Mouse (Mus musculus) embryonic facial prominence, embryonic 14.5 days (tissue): ENCODE results near the gene Twnk. TPM values are rescaled to one million over a fixed set of nuclear protein-coding genes. Genes with fewer than 3 reads are reported as not detected.
A peak's percentile ranks its signal among the peaks of the same experiment; 100 is the strongest.

ENCODE experiments used
- ATAC-seq: fragments of 200-750 bp; cut with Nextera tagmentation; 2 replicates; pipeline ENCODE4 v1.8.0; 2017; ENCODE audit warnings: low read depth, moderate number of reproducible peaks, moderate TSS enrichment
- DNase-seq: peaks from one replicate; pipeline ENCODE4 v3.0.0-alpha.2; 2015; ENCODE audit warnings: low spot score
- H3K27ac ChIP-seq: fragments of 300-500 bp; sonication (generic); replicated peaks from 2 replicates; pipeline ENCODE4 v1.5.1; 2014; ENCODE audit warnings: low read depth, mild to moderate bottlenecking, low read length, moderate library complexity
- H3K27me3 ChIP-seq: fragments of 300-500 bp; sonication (generic); replicated peaks from 2 replicates; pipeline ENCODE4 v1.6.1; 2014; ENCODE audit warnings: low read length; ENCODE audit not compliant: control insufficient read depth, insufficient read depth
- H3K36me3 ChIP-seq: fragments of 300-500 bp; sonication (generic); 2 replicates; pipeline ENCODE4 v1.6.1; 2014; ENCODE audit warnings: low read length, mixed read lengths; ENCODE audit not compliant: control insufficient read depth, insufficient read depth
- H3K4me1 ChIP-seq: fragments of 300-500 bp; sonication (generic); 2 replicates; pipeline ENCODE4 v1.6.1; 2014; ENCODE audit warnings: antibody characterized with exemption, low read length; ENCODE audit not compliant: control insufficient read depth, insufficient read depth
- H3K4me2 ChIP-seq: fragments of 300-500 bp; sonication (generic); 2 replicates; pipeline ENCODE4 v1.6.1; 2014; ENCODE audit warnings: low read depth, mild to moderate bottlenecking, low read length, moderate library complexity, mixed read lengths
- H3K4me3 ChIP-seq: fragments of 300-500 bp; sonication (generic); 2 replicates; pipeline ENCODE4 v1.5.1; 2014; ENCODE audit warnings: low read depth, mild to moderate bottlenecking, low read length
- H3K9ac ChIP-seq: fragments of 300-500 bp; sonication (generic); 2 replicates; pipeline ENCODE4 v1.6.1; 2014; ENCODE audit warnings: low read depth, mild to moderate bottlenecking, low read length, moderate library complexity, mixed read lengths
- H3K9me3 ChIP-seq: fragments of 300-500 bp; sonication (generic); 2 replicates; pipeline ENCODE4 v1.6.1; 2016; ENCODE audit warnings: low read length; ENCODE audit not compliant: control insufficient read depth
- WGBS: fragments of 180-500 bp; shearing (Covaris S2); extraction: QIAGEN DNeasy Blood & Tissue Kit; methylation state at CpG from one replicate; pipeline ENCODE4 v1.1.7; 2014; 5-methylcytosine and 5-hydroxymethylcytosine counted together
- polyA plus RNA-seq: library from polyadenylated mRNA; unstranded; fragments of >200 nt; fragmentation: Nextera tagmentation; extraction: Ambion mirVana; gene quantifications from 2 replicates; pipeline ENCODE4 v1.2.1, GENCODE M21; 2014

The Twnk gene
- polyA plus RNA-seq, 1 experiment from 2014 or later, result 10.5 TPM

GRCm38 (mm10) chr19:45016341-45017215 lies 11.1 kb downstream of the Twnk start:
- DNase-seq, result peak; percentile 96
- no peaks in the 10 kb centered on the region for H3K27me3 ChIP-seq
- peaks cover 6% of the 10 kb centered on the region; the same call in 1 of the 2 replicates for H3K36me3 ChIP-seq
- peaks cover 39% of the 10 kb centered on the region for H3K4me1 ChIP-seq
- H3K9ac ChIP-seq, result peak overlapping the region; percentile 87
- H3K4me3 ChIP-seq, result peak overlapping the region; percentile 63
- 1% methylated on average over 17 of the region's 18 CpGs for WGBS
- no peaks in the 10 kb centered on the region for H3K9me3 ChIP-seq
- peak; percentile 58 for ATAC-seq
- peak overlapping the region; percentile 70 for H3K4me2 ChIP-seq
- H3K27ac ChIP-seq, result peak overlapping the region; percentile 99

- ATAC-seq, result peak; percentile 41
- 1% methylated on average over 7 of the region's 27 CpGs for WGBS
These were observed 11.8 kb downstream of the Twnk start for GRCm38 (mm10) chr19:45017216-45017771.

GRCm38 (mm10) chr19:45017909-45018308 lies 12.4 kb downstream of the Twnk start:
- ATAC-seq (peak; percentile 62), DNase-seq (peak; percentile 91)
- Histone ChIP-seq H3K4me2 (peak overlapping the region; percentile 70), H3K9me3 (no peaks in the 10 kb centered on the region), H3K36me3 (peaks cover 17% of the 10 kb centered on the region), H3K27ac (peak overlapping the region; percentile 99), H3K27me3 (no peaks in the 10 kb centered on the region), H3K9ac (peak overlapping the region; percentile 87), H3K4me3 (peak overlapping the region; percentile 63), H3K4me1 (peaks cover 37% of the 10 kb centered on the region)
- 0% methylated on average over 4 of the region's 48 CpGs for WGBS

More at GRCm38 (mm10) chr19:45017216-45017771, 11.8 kb downstream of the Twnk start:
- peaks cover 12% of the 10 kb centered on the region for H3K36me3 ChIP-seq
- DNase-seq, result peak; percentile 93
- peak overlapping the region; percentile 70 for H3K4me2 ChIP-seq
- H3K9me3 ChIP-seq, result no peaks in the 10 kb centered on the region
- peaks cover 39% of the 10 kb centered on the region for H3K4me1 ChIP-seq
- no peaks in the 10 kb centered on the region for H3K27me3 ChIP-seq
- peak overlapping the region; percentile 99 for H3K27ac ChIP-seq
- H3K4me3 ChIP-seq, result peak overlapping the region; percentile 63
- H3K9ac ChIP-seq, result peak overlapping the region; percentile 87

- Histone ChIP-seq H3K9ac (peak overlapping the region; percentile 87), H3K9me3 (no peaks in the 10 kb centered on the region), H3K36me3 (peaks cover 21% of the 10 kb centered on the region), H3K4me3 (peak overlapping the region; percentile 63), H3K27me3 (no peaks in the 10 kb centered on the region), H3K27ac (peak overlapping the region; percentile 99), H3K4me1 (peaks cover 34% of the 10 kb centered on the region), H3K4me2 (peak overlapping the region; percentile 70)
- ATAC-seq (no peak), DNase-seq (peak; percentile 48)
- 0% methylated on average over 7 of the region's 13 CpGs for WGBS
These were observed 12.9 kb downstream of the Twnk start for GRCm38 (mm10) chr19:45018351-45018831.

GRCm38 (mm10) chr19:45020348-45020747 lies 14.9 kb downstream of the Twnk start:
- Histone ChIP-seq H3K9me3 (no peaks in the 10 kb centered on the region), H3K4me3 (no peak overlapping the region), H3K36me3 (peaks cover 39% of the 10 kb centered on the region), H3K27me3 (no peaks in the 10 kb centered on the region), H3K27ac (no peak overlapping the region), H3K4me1 (peaks cover 20% of the 10 kb centered on the region), H3K4me2 (peak overlapping the region; percentile 70), H3K9ac (peak overlapping the region; percentile 37; the same call in 1 of the 2 replicates)
- no peak for ATAC-seq
- 49% methylated on average over 6 of the region's 6 CpGs for WGBS
- no peak for DNase-seq

- DNase-seq (no peak), ATAC-seq (no peak)
- H3K27ac ChIP-seq, result no peak overlapping the region
- H3K36me3 ChIP-seq, result peaks cover 49% of the 10 kb centered on the region
- H3K4me1 ChIP-seq, result peaks cover 20% of the 10 kb centered on the region
- no peaks in the 10 kb centered on the region for H3K27me3 ChIP-seq
- WGBS, result 92% methylated on average over 14 of the region's 15 CpGs
- no peaks in the 10 kb centered on the region for H3K9me3 ChIP-seq
- no peak overlapping the region for H3K4me3 ChIP-seq
- no peak overlapping the region for H3K4me2 ChIP-seq
- 0 out of 2 replicates have a peak overlapping the region, but pooled peaks have one; percentile 3 for H3K9ac ChIP-seq
These were observed 15.9 kb downstream of the Twnk start for GRCm38 (mm10) chr19:45021362-45021761.

GRCm38 (mm10) chr19:45023993-45024392 lies 18.5 kb downstream of the Twnk start:
- DNase-seq (no peak), ATAC-seq (no peak)
- Histone ChIP-seq H3K9ac (no peak overlapping the region), H3K9me3 (no peaks in the 10 kb centered on the region), H3K4me3 (no peak overlapping the region), H3K4me2 (no peak overlapping the region), H3K27ac (no peak overlapping the region), H3K27me3 (no peaks in the 10 kb centered on the region), H3K36me3 (peaks cover 74% of the 10 kb centered on the region), H3K4me1 (peaks cover 20% of the 10 kb centered on the region)
- 81% methylated on average over 10 of the region's 11 CpGs for WGBS

GRCm38 (mm10) chr19:45024775-45025174 lies 19.3 kb downstream of the Twnk start:
- Histone ChIP-seq H3K4me1 (peaks cover 13% of the 10 kb centered on the region), H3K36me3 (peaks cover 74% of the 10 kb centered on the region), H3K27ac (no peak overlapping the region), H3K4me2 (no peak overlapping the region), H3K4me3 (no peak overlapping the region), H3K9ac (no peak overlapping the region), H3K27me3 (no peaks in the 10 kb centered on the region), H3K9me3 (no peaks in the 10 kb centered on the region)
- DNase-seq (no peak), ATAC-seq (no peak)
- WGBS, result 88% methylated on average over 20 of the region's 20 CpGs
